Mouse (Mus musculus) adrenal gland, adult 10 weeks (tissue): ENCODE data around the gene Sva. TPM values are rescaled to one million over a fixed set of nuclear protein-coding genes. Genes with fewer than 3 reads are reported as not detected.

ENCODE experiments used
- polyA plus RNA-seq: library from polyadenylated mRNA; stranded (reverse); fragments of 350-450 nt; fragmentation: Illumina TruSeq; extraction: RNeasy Lipid Tissue Mini Kit (QIAGEN cat#74804); gene quantifications from one replicate; pipeline ENCODE4 v1.2.3, GENCODE M21; 2014; ENCODE audit warnings: low read depth, low replicate concordance

Sva gene
- not detected for polyA plus RNA-seq

GRCm38 (mm10) chr6:42038094-42038493 lies at the start of gene Sva:
Gene Sva (plus strand): TSS chr6:42038394.

Other genes starting within 250 kb of the Sva start
- not detected for gene Pip, start 190.9 kb upstream of the Sva start, polyA plus RNA-seq
- gene Sval2, start 185.4 kb upstream of the Sva start, polyA plus RNA-seq = not detected
- not detected for gene Sval1, start 86.8 kb upstream of the Sva start, polyA plus RNA-seq
- gene Sval3, start 70.3 kb upstream of the Sva start, polyA plus RNA-seq = not detected
- gene Tas2r139, start 102.5 kb downstream of the Sva start, polyA plus RNA-seq = not detected
- gene Tas2r144, start 176.9 kb downstream of the Sva start, polyA plus RNA-seq = not detected
- gene Gstk1, start 207.5 kb downstream of the Sva start, polyA plus RNA-seq = 173 TPM
- not detected for gene Tmem139, start 223.6 kb downstream of the Sva start, polyA plus RNA-seq
- gene Casp2, start 226.6 kb downstream of the Sva start, polyA plus RNA-seq = 23.4 TPM
- gene Clcn1, start 248.3 kb downstream of the Sva start, polyA plus RNA-seq = 0.23 TPM